Mouse (Mus musculus) kidney, adult 9 months (tissue): ENCODE results near the gene Hrnr.

Source experiments
- DNase-seq: peaks from one replicate; pipeline ENCODE4 v3.0.0; 2022

The Hrnr gene

GRCm38 (mm10) chr3:93319449-93319848 is at the start of gene Hrnr:
Gene Hrnr (plus strand): TSS chr3:93319749.
- no peak for DNase-seq

GRCm38 (mm10) chr3:93273223-93273622 is 46.3 kb upstream of the Hrnr start, which contains the start of gene Flg:
Gene Flg (plus strand): TSS chr3:93273523.
- DNase-seq: no peak

- no peak for DNase-seq
Measured at GRCm38 (mm10) chr3:93297542-93297941, 22.0 kb upstream of the Hrnr start.

GRCm38 (mm10) chr3:93299832-93300231 is 19.7 kb upstream of the Hrnr start:
- no peak for DNase-seq

GRCm38 (mm10) chr3:93301896-93302295 is 17.7 kb upstream of the Hrnr start:
- peak; percentile 68 for DNase-seq

- DNase-seq: peak; percentile 36
Measured at GRCm38 (mm10) chr3:93306142-93306541, 13.4 kb upstream of the Hrnr start.

- DNase-seq: no peak
Measured at GRCm38 (mm10) chr3:93311371-93311770, 8.2 kb upstream of the Hrnr start.

- DNase-seq: no peak
Measured at GRCm38 (mm10) chr3:93314388-93314787, 5.2 kb upstream of the Hrnr start.

GRCm38 (mm10) chr3:93337749-93338148 is 18.2 kb downstream of the Hrnr start:
- DNase-seq: no peak

GRCm38 (mm10) chr3:93340021-93340420 is 20.5 kb downstream of the Hrnr start:
- no peak for DNase-seq

- no peak for DNase-seq
Measured at GRCm38 (mm10) chr3:93346896-93347295, 27.3 kb downstream of the Hrnr start.

GRCm38 (mm10) chr3:93360045-93360444 is 40.5 kb downstream of the Hrnr start:
- peak; percentile 58 for DNase-seq

GRCm38 (mm10) chr3:93361933-93362574 is 42.5 kb downstream of the Hrnr start:
- peak; percentile 54 for DNase-seq

- DNase-seq: peak; percentile 62
Measured at GRCm38 (mm10) chr3:93366966-93367575, 47.5 kb downstream of the Hrnr start.

- no peak for DNase-seq
Measured at GRCm38 (mm10) chr3:93368171-93368570, 48.6 kb downstream of the Hrnr start.

GRCm38 (mm10) chr3:93373416-93373815 is 53.9 kb downstream of the Hrnr start:
- no peak for DNase-seq

- no peak for DNase-seq
Measured at GRCm38 (mm10) chr3:93375196-93375595, 55.6 kb downstream of the Hrnr start.

- DNase-seq: no peak
Measured at GRCm38 (mm10) chr3:93375601-93376000, 56.1 kb downstream of the Hrnr start.

GRCm38 (mm10) chr3:93378146-93378545 is 58.6 kb downstream of the Hrnr start:
- DNase-seq: no peak
